Mouse (Mus musculus) CD4-positive, CD25-positive, alpha-beta regulatory T cell (primary cell): ENCODE results near the gene Ptbp1. TPM values are rescaled to one million over a fixed set of nuclear protein-coding genes. Genes with fewer than 3 reads are reported as not detected.

Experiments used
- polyA plus RNA-seq: library from polyadenylated mRNA; unstranded; fragments of 100-300 nt; shearing (Covaris generic); gene quantifications from one replicate; pipeline ENCODE4 v1.2.1, GENCODE M21; 2017

Ptbp1 gene
- polyA plus RNA-seq, result 318 TPM

DNA sequence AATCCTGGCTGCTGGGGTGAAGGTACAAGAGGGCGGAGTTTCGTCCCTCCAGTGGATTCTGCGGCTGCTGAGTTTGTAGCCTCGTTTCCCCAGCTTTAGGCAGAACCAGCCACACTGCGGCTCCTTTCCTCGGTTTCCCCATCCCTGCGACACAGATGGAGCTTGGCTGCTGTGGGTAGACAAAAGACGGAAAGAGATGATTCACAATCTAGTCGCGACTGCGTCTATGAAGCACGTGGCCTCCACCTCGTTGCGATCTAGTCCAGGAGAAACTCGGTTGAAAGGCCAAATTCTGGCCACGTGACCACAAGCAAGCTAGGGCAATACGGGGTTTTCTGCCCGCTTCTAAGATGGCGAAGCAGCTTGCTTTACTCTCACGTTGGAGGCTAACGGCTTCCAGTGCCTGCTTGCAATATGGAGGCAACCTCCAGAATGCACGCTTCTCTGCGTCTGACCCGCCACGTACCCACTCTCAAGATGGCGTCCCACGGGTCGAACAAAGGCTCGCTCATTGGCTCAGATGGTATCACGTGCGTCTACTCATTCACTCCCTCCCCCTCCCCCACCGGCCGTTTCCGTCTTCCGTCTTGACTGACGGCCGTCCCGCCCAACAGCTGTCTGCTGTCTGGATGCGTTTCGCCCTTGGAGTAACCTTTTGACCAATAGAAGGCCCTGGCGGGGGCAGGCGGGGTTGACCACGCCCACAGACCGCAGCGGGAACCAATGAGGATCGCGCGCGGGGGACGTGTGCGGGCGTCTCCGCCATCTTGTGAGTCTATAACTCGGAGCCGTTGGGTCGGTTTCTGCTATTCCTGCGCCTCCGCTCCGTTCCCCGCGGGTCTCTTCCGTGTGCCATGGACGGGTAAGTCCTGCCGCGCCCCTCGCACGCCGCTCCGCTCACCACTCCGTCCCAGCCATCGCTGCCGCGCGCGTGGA is at the start of gene Ptbp1:
Ptbp1 (plus strand) TSS at position 568 of the 936 bp plus-strand sequence.

DNA sequence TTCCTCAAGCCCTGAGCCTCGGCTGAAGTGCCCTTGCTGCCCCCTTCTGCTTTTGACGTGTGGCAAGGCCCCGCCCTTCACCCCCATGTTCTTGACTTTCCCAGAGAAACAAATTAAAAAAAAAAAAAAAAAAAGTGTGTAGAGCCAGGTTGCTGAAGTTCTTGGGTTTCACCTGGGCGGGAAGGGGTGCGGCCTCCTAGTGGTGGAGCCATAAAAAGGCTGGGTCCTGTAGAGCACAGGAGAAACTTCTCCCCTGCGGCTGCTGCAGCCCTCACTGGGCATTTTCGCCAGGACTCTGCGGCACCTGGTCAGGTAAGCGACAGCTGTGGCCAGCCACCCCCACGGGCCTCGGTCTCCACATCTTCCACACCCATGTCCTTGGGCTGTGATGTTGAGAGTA is 33.4 kb upstream of the Ptbp1 start, which contains the start of gene Misp:
Misp (plus strand) TSS at position 208 of the 400 bp plus-strand sequence.

DNA sequence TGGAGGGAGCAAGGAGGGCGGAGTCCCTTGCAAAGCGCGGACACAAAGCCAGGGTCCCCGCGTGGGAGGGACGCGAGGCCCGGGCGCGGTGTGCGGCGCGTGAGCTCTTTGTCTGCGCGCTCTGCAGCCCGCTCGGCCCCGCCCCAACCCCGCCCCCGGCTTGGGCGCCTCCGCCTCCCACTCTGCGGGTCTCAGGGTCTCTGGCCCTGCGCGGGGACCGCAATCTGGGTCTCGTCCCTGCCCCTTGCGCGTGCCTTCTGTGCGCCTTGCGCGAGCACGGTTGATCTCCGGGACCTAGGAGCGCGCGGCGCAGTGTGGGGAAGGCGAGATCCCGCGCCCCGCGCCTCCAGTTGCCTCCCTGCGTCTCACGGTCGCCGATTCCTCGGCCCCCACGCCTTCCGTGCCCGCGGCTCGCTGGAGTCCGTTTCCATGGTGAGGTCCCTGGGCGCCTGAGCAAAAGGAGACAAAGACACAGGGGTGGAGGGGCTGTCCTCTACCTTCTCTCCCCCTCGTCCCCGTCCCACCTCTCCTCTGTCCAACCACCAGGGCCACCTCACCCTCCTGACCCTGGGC is 20.1 kb downstream of the Ptbp1 start, which contains the start of the genes Prtn3 and Plppr3:
Prtn3 (plus strand) TSS at position 187 of the 573 bp plus-strand sequence.
Plppr3 (minus strand) TSS at position 345 of the 573 bp plus-strand sequence.

DNA sequence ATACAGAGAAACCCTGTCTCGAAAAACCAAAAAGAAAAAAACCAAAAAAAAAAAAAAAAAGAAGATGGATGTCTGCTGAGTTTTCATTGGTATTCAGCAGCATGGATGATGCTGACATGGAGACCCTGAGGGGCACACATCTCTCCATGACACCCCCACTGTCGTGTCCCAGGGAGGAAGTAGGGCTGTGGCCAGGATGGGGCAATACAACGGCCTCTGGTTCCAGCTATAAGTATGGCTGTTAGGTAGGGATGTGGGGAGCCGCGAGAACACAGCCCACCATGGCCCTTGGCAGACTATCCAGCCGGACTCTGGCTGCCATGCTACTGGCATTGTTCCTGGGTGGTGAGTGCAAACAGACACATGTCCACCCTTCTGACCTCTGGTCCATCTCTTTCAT is 31.8 kb downstream of the Ptbp1 start, which contains the start of gene Elane:
Elane (plus strand) TSS at position 194 of the 400 bp plus-strand sequence.

DNA sequence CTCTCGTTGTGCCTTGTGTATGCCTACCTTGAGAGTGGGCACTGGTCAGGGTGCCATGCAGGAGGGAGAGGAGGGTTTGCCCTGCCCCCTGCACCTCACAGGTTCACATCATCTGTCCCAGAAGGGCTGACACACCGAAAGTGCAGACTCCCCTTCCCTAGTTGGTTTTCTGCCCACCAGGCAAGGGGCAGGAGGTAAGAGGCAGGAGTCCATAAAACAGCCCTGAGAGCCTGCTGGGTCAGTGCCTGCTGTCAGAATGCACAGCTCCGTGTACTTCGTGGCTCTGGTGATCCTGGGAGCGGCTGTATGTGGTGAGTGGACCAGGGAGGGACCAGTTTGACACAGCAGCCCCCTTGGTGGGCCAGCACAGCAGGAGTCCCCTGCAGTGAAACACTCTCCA is 36.4 kb downstream of the Ptbp1 start, which contains the start of gene Cfd:
Cfd (plus strand) TSS at position 184 of the 400 bp plus-strand sequence.

DNA sequence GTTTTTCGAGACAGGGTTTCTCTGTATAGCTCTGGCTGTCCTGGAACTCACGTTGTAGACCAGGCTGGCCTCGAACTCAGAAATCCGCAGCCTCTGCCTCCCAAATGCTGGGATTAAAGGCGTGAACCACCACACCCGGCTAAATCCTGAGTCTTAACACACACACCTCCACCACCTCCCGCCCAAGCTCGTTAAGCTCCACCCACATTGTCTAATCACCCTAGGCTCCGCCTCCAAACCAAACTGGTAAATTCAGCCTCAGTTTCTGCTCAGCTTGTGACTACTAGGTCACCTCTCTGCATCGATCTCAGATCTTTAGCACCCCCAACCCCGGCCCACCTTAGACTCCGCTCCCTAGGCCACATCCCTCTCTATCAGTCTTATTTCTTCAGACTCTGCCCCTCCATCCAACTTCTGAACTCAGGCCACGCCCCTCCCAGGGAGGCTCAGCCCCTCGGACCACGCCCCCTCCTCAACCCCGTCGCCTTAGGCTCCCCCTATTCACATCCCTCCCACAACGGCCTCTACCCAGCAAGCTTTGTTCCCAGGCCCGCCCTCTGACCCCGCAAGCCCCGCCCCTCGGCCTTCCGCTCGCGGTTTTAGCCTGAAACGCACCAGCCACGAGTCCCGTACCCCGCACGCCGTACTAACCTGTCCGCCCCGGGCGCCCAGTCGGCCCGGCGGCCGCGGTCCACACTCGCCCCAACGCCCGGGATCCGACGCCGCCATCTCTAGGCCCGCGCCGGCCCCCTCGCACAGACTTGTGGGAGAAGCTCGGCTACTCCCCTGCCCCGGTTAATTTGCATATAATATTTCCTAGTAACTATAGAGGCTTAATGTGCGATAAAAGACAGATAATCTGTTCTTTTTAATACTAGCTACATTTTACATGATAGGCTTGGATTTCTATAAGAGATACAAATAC is 54.2 kb downstream of the Ptbp1 start, which contains the start of gene Med16:
Med16 (minus strand) TSS at position 757 of the 925 bp plus-strand sequence.

DNA sequence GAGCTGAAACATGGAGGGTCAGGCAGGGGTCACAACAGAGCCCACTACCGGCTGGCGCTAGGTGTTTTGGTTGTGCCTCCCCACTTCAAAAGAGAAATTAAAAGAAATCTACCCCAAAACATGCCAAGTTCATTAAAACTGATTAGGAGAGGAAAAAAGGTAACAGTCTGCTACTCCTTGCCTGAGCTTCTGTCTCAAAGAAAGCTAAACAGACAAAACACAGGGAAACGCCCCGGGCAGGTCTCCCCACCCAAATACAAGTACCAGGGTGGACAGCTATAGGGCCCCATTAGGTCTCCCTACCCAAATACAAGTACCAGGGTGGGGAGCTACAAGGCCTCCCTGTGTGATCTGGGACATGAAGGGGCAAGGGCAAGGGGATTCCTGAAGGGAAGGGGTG is 56.3 kb downstream of the Ptbp1 start, which contains the start of gene Gm26602:
Gm26602 (plus strand) TSS at position 301 of the 400 bp plus-strand sequence.

Other genes starting within 250 kb of the Ptbp1 start
- 0.05 TPM for gene C2cd4c, start 240.4 kb upstream of the Ptbp1 start, polyA plus RNA-seq
- not detected for gene Shc2, start 216.5 kb upstream of the Ptbp1 start, polyA plus RNA-seq
- gene Odf3l2, start 208.7 kb upstream of the Ptbp1 start, polyA plus RNA-seq, result not detected
- not detected for gene Madcam1, start 189.9 kb upstream of the Ptbp1 start, polyA plus RNA-seq
- 53.8 TPM for gene Tpgs1, start 185.1 kb upstream of the Ptbp1 start, polyA plus RNA-seq
- gene Cdc34, start 172.2 kb upstream of the Ptbp1 start, polyA plus RNA-seq, result 90.7 TPM
- gene Gzmm, start 165.4 kb upstream of the Ptbp1 start, polyA plus RNA-seq, result 0.91 TPM
- gene Bsg, start 149.9 kb upstream of the Ptbp1 start, polyA plus RNA-seq, result 261 TPM
- gene Hcn2, start 137.8 kb upstream of the Ptbp1 start, polyA plus RNA-seq, result 0.14 TPM
- gene Polrmt, start 107.8 kb upstream of the Ptbp1 start, polyA plus RNA-seq, result 55.8 TPM
- 0.45 TPM for gene Fgf22, start 99.4 kb upstream of the Ptbp1 start, polyA plus RNA-seq
- 61.1 TPM for gene Rnf126, start 87.5 kb upstream of the Ptbp1 start, polyA plus RNA-seq
- gene Fstl3, start 77.2 kb upstream of the Ptbp1 start, polyA plus RNA-seq, result 0.29 TPM
- gene Prss57, start 63.5 kb upstream of the Ptbp1 start, polyA plus RNA-seq, result not detected
- gene Palm, start 60.9 kb upstream of the Ptbp1 start, polyA plus RNA-seq, result 1.6 TPM
- not detected for gene Misp, start 33.4 kb upstream of the Ptbp1 start, polyA plus RNA-seq
- gene Prtn3, start 20.0 kb downstream of the Ptbp1 start, polyA plus RNA-seq, result not detected
- gene Plppr3, start 20.2 kb downstream of the Ptbp1 start, polyA plus RNA-seq, result 4.5 TPM
- gene Elane, start 31.8 kb downstream of the Ptbp1 start, polyA plus RNA-seq, result not detected
- gene Cfd, start 36.4 kb downstream of the Ptbp1 start, polyA plus RNA-seq, result not detected
- 40.9 TPM for gene Med16, start 54.5 kb downstream of the Ptbp1 start, polyA plus RNA-seq
- gene Gm26602, start 56.4 kb downstream of the Ptbp1 start, polyA plus RNA-seq, result 23.3 TPM
- gene Kiss1r, start 62.5 kb downstream of the Ptbp1 start, polyA plus RNA-seq, result 0.50 TPM
- 193 TPM for gene R3hdm4, start 66.8 kb downstream of the Ptbp1 start, polyA plus RNA-seq
- 9.6 TPM for gene Arid3a, start 72.6 kb downstream of the Ptbp1 start, polyA plus RNA-seq
- 73.4 TPM for gene Wdr18, start 105.7 kb downstream of the Ptbp1 start, polyA plus RNA-seq
- not detected for gene Grin3b, start 116.3 kb downstream of the Ptbp1 start, polyA plus RNA-seq
- gene Tmem259, start 129.9 kb downstream of the Ptbp1 start, polyA plus RNA-seq, result 32.9 TPM
- 937 TPM for gene Cnn2, start 134.2 kb downstream of the Ptbp1 start, polyA plus RNA-seq
- gene Abca7, start 142.1 kb downstream of the Ptbp1 start, polyA plus RNA-seq, result 60.9 TPM
- gene Arhgap45, start 162.2 kb downstream of the Ptbp1 start, polyA plus RNA-seq, result 916 TPM
- gene Polr2e, start 185.4 kb downstream of the Ptbp1 start, polyA plus RNA-seq, result 195 TPM
- 441 TPM for gene Gpx4, start 192.7 kb downstream of the Ptbp1 start, polyA plus RNA-seq